Mouse (Mus musculus) spleen, postnatal 10 days (tissue): ENCODE data around the gene Fam19a2.

Source experiments
- DNase-seq, 2 experiments: peaks; one replicate each; pipeline ENCODE4 v3.0.0; 2021 to 2022; ENCODE audit warnings: low spot score in 2 of 2

Fam19a2 gene

GRCm38 (mm10) chr10:123385641-123386040 is 121.8 kb downstream of the Fam19a2 start:
- DNase-seq = no peak

GRCm38 (mm10) chr10:123395429-123395828 is 131.6 kb downstream of the Fam19a2 start:
- no peak for DNase-seq

GRCm38 (mm10) chr10:123398136-123398535 is 134.3 kb downstream of the Fam19a2 start:
- DNase-seq = no peak

- DNase-seq = no peak
Observed at GRCm38 (mm10) chr10:123401188-123401587, 137.4 kb downstream of the Fam19a2 start.

GRCm38 (mm10) chr10:123402460-123402859 is 138.7 kb downstream of the Fam19a2 start:
- no peak for DNase-seq

GRCm38 (mm10) chr10:123414953-123415352 is 151.2 kb downstream of the Fam19a2 start:
- no peak for DNase-seq

- DNase-seq = no peak
Observed at GRCm38 (mm10) chr10:123416024-123416423, 152.2 kb downstream of the Fam19a2 start.

- no peak for DNase-seq
Observed at GRCm38 (mm10) chr10:123418616-123419173, 154.9 kb downstream of the Fam19a2 start.

- no peak for DNase-seq
Observed at GRCm38 (mm10) chr10:123420249-123420648, 156.5 kb downstream of the Fam19a2 start.

GRCm38 (mm10) chr10:123424482-123424881 is 160.7 kb downstream of the Fam19a2 start:
- no peak for DNase-seq

- no peak for DNase-seq
Observed at GRCm38 (mm10) chr10:123426527-123427363, 162.9 kb downstream of the Fam19a2 start.

- no peak for DNase-seq
Observed at GRCm38 (mm10) chr10:123431569-123431968, 167.8 kb downstream of the Fam19a2 start.

GRCm38 (mm10) chr10:123437576-123437975 is 173.8 kb downstream of the Fam19a2 start:
- no peak for DNase-seq

GRCm38 (mm10) chr10:123456800-123457199 is 193.0 kb downstream of the Fam19a2 start:
- DNase-seq = no peak

GRCm38 (mm10) chr10:123460466-123460865 is 196.7 kb downstream of the Fam19a2 start:
- no peak for DNase-seq

- no peak for DNase-seq
Observed at GRCm38 (mm10) chr10:123462305-123462704, 198.5 kb downstream of the Fam19a2 start.

GRCm38 (mm10) chr10:123514749-123515148 is 251.0 kb downstream of the Fam19a2 start:
- no peak for DNase-seq

GRCm38 (mm10) chr10:123520613-123521012 is 256.8 kb downstream of the Fam19a2 start:
- DNase-seq = no peak

- DNase-seq = no peak
Observed at GRCm38 (mm10) chr10:123521203-123521602, 257.4 kb downstream of the Fam19a2 start.

- DNase-seq = no peak
Observed at GRCm38 (mm10) chr10:123525424-123525823, 261.6 kb downstream of the Fam19a2 start.

GRCm38 (mm10) chr10:123526059-123526458 is 262.3 kb downstream of the Fam19a2 start:
- DNase-seq = no peak

- no peak for DNase-seq
Observed at GRCm38 (mm10) chr10:123536143-123536542, 272.3 kb downstream of the Fam19a2 start.

- no peak for DNase-seq
Observed at GRCm38 (mm10) chr10:123548391-123548790, 284.6 kb downstream of the Fam19a2 start.
